Mouse (Mus musculus) megakaryocyte, embryonic 14.5 days (primary cell): ENCODE data around the gene Ncaph2.

Experiments used
- FLI1 ChIP-seq: IDR thresholded peaks from 2 replicates; pipeline ENCODE4 v1.6.1; 2012; ENCODE audit warnings: low read length, inconsistent platforms, mixed read lengths
- GATA1 ChIP-seq: IDR thresholded peaks from 3 replicates; pipeline ENCODE4 v1.6.1; 2012; ENCODE audit warnings: mixed read lengths, low read length, inconsistent platforms, borderline replicate concordance

DNA sequence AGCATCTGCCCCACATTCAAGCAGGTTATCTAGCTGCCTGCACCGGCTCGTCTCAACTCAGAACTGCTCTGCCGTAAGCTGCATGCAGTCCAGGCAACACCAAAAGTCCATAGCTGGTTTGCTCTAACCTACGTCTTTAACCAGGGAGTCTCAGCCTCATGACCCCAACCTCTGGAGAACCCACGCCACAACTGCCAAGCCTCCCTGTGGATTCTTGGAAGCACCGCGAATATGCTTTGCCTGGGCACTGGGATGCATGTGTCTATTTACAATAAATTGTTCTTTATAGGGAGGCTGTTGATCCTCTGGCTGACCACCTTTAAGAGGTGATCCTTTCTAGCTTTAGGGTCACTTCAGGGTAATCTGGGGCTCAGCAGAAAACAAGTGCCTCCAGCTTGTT is 17.0 kb downstream of the Ncaph2 start:
- TF ChIP-seq GATA1 (no peak), FLI1 (no peak)
